Mouse (Mus musculus): ENCODE measurements around the gene Hamp. TPM values are rescaled to one million over a fixed set of nuclear protein-coding genes. Genes with fewer than 3 reads are reported as not detected.
"Not testable (repeated sequence)": the region's sequence is repeated elsewhere in the genome, so short reads cannot be mapped to it uniquely, and the experiment has no call there.

Hamp gene
- polyA plus RNA-seq, 1 experiment from 2014 or later = not detected

DNA sequence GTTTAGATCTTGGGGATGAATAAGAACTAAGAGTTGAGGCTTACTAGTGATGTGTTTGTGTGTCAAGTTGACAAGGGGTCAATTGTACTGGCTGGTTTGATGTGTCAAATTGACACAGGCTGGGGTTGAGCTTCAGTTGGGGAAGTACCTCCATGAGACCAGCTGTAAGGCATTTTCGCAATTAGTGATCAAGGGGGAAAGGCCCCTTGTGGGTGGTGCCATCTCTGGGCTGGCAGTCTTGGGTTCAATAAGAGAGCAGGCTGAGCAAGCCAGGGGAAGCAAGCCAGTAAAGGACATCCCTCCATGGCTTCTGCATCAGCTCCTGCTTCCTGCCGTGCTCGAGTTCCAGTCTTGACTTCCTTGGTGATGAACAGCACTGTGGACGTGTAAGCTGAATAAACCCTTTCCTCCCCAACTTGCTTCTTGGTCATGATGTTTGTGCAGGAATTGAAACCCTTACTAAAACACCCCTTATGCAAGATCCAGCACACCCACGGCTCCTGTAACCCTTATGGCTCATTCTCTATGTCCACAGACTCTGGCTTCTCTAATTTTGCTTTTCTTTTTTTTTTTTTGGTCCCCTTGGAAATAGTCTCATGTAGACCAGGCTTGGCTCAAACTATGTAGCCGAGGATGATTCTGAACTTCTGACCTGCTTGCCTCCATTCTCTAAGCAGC lies 8.3 kb downstream of the Hamp start:
- H3K27ac ChIP-seq; H3K9me3 ChIP-seq; ATAC-seq (ENCODE audit: insufficient number of reproducible peaks, insufficient read depth, low FRiP score, low TSS enrichment, low read depth); H3K9ac ChIP-seq (replicated peaks); H3K4me2 ChIP-seq; H3K4me1 ChIP-seq (replicated peaks); H3K36me3 ChIP-seq; H3K27me3 ChIP-seq; H3K4me3 ChIP-seq (replicated peaks): not testable (repeated sequence)
- WGBS = 72% methylated on average over 6 of the region's 6 CpGs

DNA sequence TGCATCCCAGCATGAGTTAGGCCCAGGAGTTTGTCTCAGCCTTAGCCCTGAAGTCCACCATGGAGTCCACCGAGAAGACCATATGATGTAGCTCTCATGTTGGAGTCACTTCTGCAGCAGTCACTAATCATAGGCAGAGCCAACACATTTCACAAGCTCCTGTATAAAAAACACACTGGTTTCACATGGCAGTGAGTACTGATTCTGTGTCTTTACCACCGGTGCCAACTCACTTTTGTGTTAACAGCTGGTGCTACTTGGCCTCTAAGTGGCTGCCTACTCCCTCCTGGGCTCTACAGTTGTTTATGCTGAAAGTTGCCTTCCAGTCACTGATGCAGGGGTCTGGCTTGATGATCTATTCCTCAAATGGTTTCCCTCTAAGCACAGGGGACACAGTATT lies 19.3 kb downstream of the Hamp start, which contains the start of gene Hamp2:
Hamp2 (minus strand) TSS at position 101 of the 400 bp plus-strand sequence.
- not testable (repeated sequence) for H3K27me3 ChIP-seq; H3K9me3 ChIP-seq; H3K4me1 ChIP-seq (replicated peaks); ATAC-seq (ENCODE audit: insufficient number of reproducible peaks, insufficient read depth, low FRiP score, low TSS enrichment, low read depth); H3K27ac ChIP-seq; H3K9ac ChIP-seq (replicated peaks); H3K4me2 ChIP-seq; H3K36me3 ChIP-seq; H3K4me3 ChIP-seq (replicated peaks)
- WGBS = 82% methylated on average over 2 of the region's 2 CpGs

- H3K4me1 ChIP-seq (replicated peaks) = no peaks in the 10 kb centered on the region
- H3K4me2 ChIP-seq = no peak overlapping the region
- no peaks in the 10 kb centered on the region for H3K27me3 ChIP-seq
- no peaks in the 10 kb centered on the region for H3K36me3 ChIP-seq
- ATAC-seq (ENCODE audit: insufficient number of reproducible peaks, insufficient read depth, low FRiP score, low TSS enrichment, low read depth) = no peak
- no peaks in the 10 kb centered on the region for H3K9me3 ChIP-seq
- 58% methylated on average over 3 of the region's 3 CpGs for WGBS
- no peak overlapping the region for H3K9ac ChIP-seq (replicated peaks)
- H3K27ac ChIP-seq = no peak overlapping the region
- H3K4me3 ChIP-seq (replicated peaks) = no peak overlapping the region
Measured at GRCm38 (mm10) chr7:30924071-30924470, 19.8 kb downstream of the Hamp start.

- not testable (repeated sequence) for H3K27ac ChIP-seq; H3K9me3 ChIP-seq; H3K9ac ChIP-seq (replicated peaks); H3K36me3 ChIP-seq; H3K4me3 ChIP-seq (replicated peaks); H3K4me1 ChIP-seq (replicated peaks); H3K4me2 ChIP-seq; H3K27me3 ChIP-seq; ATAC-seq (ENCODE audit: insufficient number of reproducible peaks, insufficient read depth, low FRiP score, low TSS enrichment, low read depth)
- 45% methylated on average over 3 of the region's 3 CpGs for WGBS
Measured at GRCm38 (mm10) chr7:30922490-30922889, 21.3 kb downstream of the Hamp start.

GRCm38 (mm10) chr7:30920217-30920616 lies 23.6 kb downstream of the Hamp start:
- Histone ChIP-seq H3K4me3 (replicated peaks) (no peak overlapping the region), H3K36me3 (no peaks in the 10 kb centered on the region), H3K27me3 (no peaks in the 10 kb centered on the region), H3K27ac (no peak overlapping the region), H3K9ac (replicated peaks) (no peak overlapping the region), H3K4me2 (no peak overlapping the region), H3K4me1 (replicated peaks) (peaks cover 3% of the 10 kb centered on the region), H3K9me3 (no peaks in the 10 kb centered on the region)
- 69% methylated on average over 3 of the region's 3 CpGs for whole genome bisulfite sequencing
- no peak for ATAC-seq (ENCODE audit: insufficient number of reproducible peaks, insufficient read depth, low FRiP score, low TSS enrichment, low read depth)

DNA sequence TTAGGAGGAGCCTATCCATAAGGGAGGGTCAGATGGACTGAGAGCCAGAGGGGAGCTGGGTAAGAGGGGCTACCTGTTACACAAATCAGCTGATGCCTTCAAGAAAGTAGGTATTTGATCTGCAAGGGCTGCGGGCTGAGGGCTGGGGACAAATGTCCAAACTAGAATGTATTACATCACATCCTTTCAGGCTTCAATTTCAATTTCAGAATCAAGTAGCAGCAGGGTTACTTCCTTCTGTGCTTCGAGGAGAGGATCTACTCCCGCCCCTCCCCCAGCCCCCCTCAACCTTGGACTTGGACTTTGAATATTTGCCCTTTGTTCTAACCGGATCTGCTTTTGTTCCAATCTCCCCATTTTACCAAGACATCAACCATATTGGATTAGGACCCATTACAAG lies 26.6 kb downstream of the Hamp start:
- H3K27me3 ChIP-seq = peaks cover 2% of the 10 kb centered on the region; the same call in 1 of the 2 replicates
- H3K9ac ChIP-seq (replicated peaks) = no peak overlapping the region
- H3K4me1 ChIP-seq (replicated peaks) = peaks cover 8% of the 10 kb centered on the region
- no peak overlapping the region for H3K27ac ChIP-seq
- ATAC-seq (ENCODE audit: insufficient number of reproducible peaks, insufficient read depth, low FRiP score, low TSS enrichment, low read depth) = no peak
- no peaks in the 10 kb centered on the region for H3K36me3 ChIP-seq
- 58% methylated on average over 4 of the region's 4 CpGs for WGBS
- no peak overlapping the region for H3K4me2 ChIP-seq
- no peaks in the 10 kb centered on the region for H3K9me3 ChIP-seq
- no peak overlapping the region for H3K4me3 ChIP-seq (replicated peaks)

DNA sequence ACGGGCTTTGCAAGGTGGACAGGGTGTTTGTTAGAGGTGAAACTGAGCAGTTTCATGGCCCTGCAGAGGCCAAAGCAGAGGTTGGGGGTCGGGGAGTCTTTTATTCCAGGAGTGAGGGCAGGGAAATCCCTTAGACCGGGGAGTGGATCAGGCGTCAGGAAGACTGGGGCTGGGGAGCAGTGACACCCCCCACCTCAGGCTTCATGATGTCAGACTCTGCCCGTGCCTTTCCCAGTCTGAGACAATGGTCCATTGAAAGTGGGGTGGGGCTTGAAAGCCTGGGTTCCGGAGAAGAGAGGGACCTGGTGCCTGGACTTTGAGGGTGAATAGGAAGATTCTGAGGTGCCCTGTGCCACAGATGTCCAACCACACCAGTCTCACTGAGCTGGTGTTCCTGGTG lies 27.1 kb downstream of the Hamp start:
- H3K4me2 ChIP-seq = no peak overlapping the region
- H3K9me3 ChIP-seq = no peaks in the 10 kb centered on the region
- H3K27me3 ChIP-seq = peaks cover 2% of the 10 kb centered on the region; the same call in 1 of the 2 replicates
- H3K4me1 ChIP-seq (replicated peaks) = peaks cover 8% of the 10 kb centered on the region
- H3K9ac ChIP-seq (replicated peaks) = no peak overlapping the region
- no peaks in the 10 kb centered on the region for H3K36me3 ChIP-seq
- H3K27ac ChIP-seq = no peak overlapping the region
- no peak for ATAC-seq (ENCODE audit: insufficient number of reproducible peaks, insufficient read depth, low FRiP score, low TSS enrichment, low read depth)
- WGBS = 35% methylated on average over 6 of the region's 6 CpGs
- no peak overlapping the region for H3K4me3 ChIP-seq (replicated peaks)

GRCm38 (mm10) chr7:30914732-30915131 lies 29.1 kb downstream of the Hamp start, which contains the start of gene Mag:
TSS of gene Mag (minus strand) at chr7:30914873.
- Histone ChIP-seq H3K36me3 (no peaks in the 10 kb centered on the region), H3K27me3 (peaks cover 2% of the 10 kb centered on the region; the same call in 1 of the 2 replicates), H3K4me3 (replicated peaks) (no peak within 1 kb of the TSS), H3K27ac (no peak within 1 kb of the TSS), H3K4me1 (replicated peaks) (peaks cover 8% of the 10 kb centered on the region), H3K4me2 (no peak within 1 kb of the TSS), H3K9me3 (no peaks in the 10 kb centered on the region), H3K9ac (replicated peaks) (no peak within 1 kb of the TSS)
- ATAC-seq (ENCODE audit: insufficient number of reproducible peaks, insufficient read depth, low FRiP score, low TSS enrichment, low read depth) = peak; percentile 18; the same call in 1 of the 2 replicates
- 75% methylated on average over 8 of the region's 8 CpGs for WGBS

DNA sequence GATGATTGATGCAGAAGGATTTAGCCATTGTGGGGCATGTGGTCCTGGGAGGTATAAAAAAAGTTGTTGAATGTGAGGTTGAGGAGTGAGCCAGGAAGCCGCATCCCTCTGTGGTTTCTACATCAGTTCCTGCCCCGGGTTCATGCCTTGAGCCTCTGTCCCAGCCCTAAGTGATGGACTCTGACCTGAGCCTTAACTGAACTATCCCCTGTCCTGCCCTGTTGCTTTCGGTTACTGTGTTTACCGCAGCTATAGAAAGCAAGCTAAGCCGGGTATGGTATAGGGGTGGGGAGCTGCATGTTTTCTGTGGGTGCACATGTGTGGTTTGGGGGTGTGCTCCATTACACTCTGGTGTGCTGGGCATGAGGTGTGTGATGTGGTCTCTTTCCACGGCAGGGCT lies 34.1 kb downstream of the Hamp start:
- no peaks in the 10 kb centered on the region for H3K36me3 ChIP-seq
- WGBS = 79% methylated on average over 6 of the region's 6 CpGs
- H3K27me3 ChIP-seq = peaks cover 9% of the 10 kb centered on the region
- ATAC-seq (ENCODE audit: insufficient number of reproducible peaks, insufficient read depth, low FRiP score, low TSS enrichment, low read depth) = no peak
- no peak overlapping the region for H3K4me2 ChIP-seq
- H3K9me3 ChIP-seq = no peaks in the 10 kb centered on the region
- H3K4me1 ChIP-seq (replicated peaks) = peaks cover 16% of the 10 kb centered on the region
- no peak overlapping the region for H3K4me3 ChIP-seq (replicated peaks)
- H3K27ac ChIP-seq = no peak overlapping the region
- no peak overlapping the region for H3K9ac ChIP-seq (replicated peaks)

DNA sequence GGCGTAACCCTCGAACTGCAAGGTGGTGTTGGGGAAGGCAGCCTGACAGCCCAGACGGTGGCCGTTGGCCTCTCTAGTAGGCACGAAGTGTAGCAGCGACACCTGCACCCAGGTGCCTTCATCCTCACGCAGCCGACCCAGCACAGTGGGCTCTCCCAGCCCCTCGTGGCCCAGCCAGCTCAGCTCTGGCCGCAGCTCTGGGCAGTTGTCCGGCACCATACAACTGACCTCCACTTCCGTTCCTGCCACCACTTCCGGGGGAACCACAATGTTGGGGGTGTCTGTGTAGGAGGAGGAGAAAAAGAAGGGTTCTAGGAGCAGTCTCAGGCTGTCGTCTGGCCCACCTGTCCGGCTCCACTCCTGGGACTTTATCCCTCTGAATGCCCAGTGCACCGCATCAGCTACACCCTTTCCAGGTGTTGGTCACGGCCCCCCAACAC lies 34.8 kb downstream of the Hamp start:
- Histone ChIP-seq H3K9me3 (no peaks in the 10 kb centered on the region), H3K4me3 (replicated peaks) (peak overlapping the region; percentile 34), H3K4me1 (replicated peaks) (peaks cover 16% of the 10 kb centered on the region), H3K27ac (no peak overlapping the region), H3K9ac (replicated peaks) (no peak overlapping the region), H3K36me3 (no peaks in the 10 kb centered on the region), H3K27me3 (peaks cover 8% of the 10 kb centered on the region), H3K4me2 (peak overlapping the region; percentile 65)
- ATAC-seq (ENCODE audit: insufficient number of reproducible peaks, insufficient read depth, low FRiP score, low TSS enrichment, low read depth) = peak; percentile 33; the same call in 1 of the 2 replicates
- WGBS = 23% methylated on average over 16 of the region's 17 CpGs

GRCm38 (mm10) chr7:30908277-30908991 lies 35.4 kb downstream of the Hamp start:
- Histone ChIP-seq H3K4me2 (peak overlapping the region; percentile 65), H3K4me1 (replicated peaks) (peaks cover 15% of the 10 kb centered on the region), H3K27ac (no peak overlapping the region), H3K27me3 (peaks cover 8% of the 10 kb centered on the region), H3K9ac (replicated peaks) (no peak overlapping the region), H3K4me3 (replicated peaks) (peak overlapping the region; percentile 34), H3K9me3 (no peaks in the 10 kb centered on the region), H3K36me3 (no peaks in the 10 kb centered on the region)
- ATAC-seq (ENCODE audit: insufficient number of reproducible peaks, insufficient read depth, low FRiP score, low TSS enrichment, low read depth) = peak; percentile 73
- under 1% methylated on average over 26 of the region's 26 CpGs for WGBS
